In genomic region chr8:92870281-92870680, GRCm38 (mm10) we compare ENCODE assay signal across 18 mouse cellular contexts. TPM values are rescaled to one million over a fixed set of nuclear protein-coding genes. Genes with fewer than 3 reads are reported as not detected.
DNase-seq lines count a peak whose midpoint lies in the region; ATAC-seq and TF ChIP-seq lines count a peak whose summit lies in the region.
"Had no signal": no experiment of that assay in that cellular context is flagged by ENCODE, and none has a peak within 500 bp of the region (broad histone marks: within the 10 kb centered on the region; RNA-seq: fewer than 3 reads in every experiment).

No protein-coding gene starts in this region.

- TF ChIP-seq POLR2A in limb, embryonic 14.5 days (IDR thresholded peaks at IDR 0.05; ENCODE audit: borderline replicate concordance, extremely low read depth, insufficient read depth, insufficient read length) = no peak

- H3K9ac ChIP-seq in heart, embryonic 11.5 days (ENCODE audit: low read depth, low read length) = no peak overlapping the region
- no peak overlapping the region for H3K9ac ChIP-seq in kidney, embryonic 15.5 days
- H3K9ac ChIP-seq in limb, embryonic 14.5 days (ENCODE audit: low read depth, low read length, severe bottlenecking) = no peak overlapping the region
- H3K9ac ChIP-seq: forebrain, embryonic 15.5 days; lung, embryonic 15.5 days had no signal

- 67% methylated on average over 7 of the region's 7 CpGs for WGBS in heart, embryonic 11.5 days (ENCODE audit: insufficient replicate concordance)
- WGBS in kidney, embryonic 15.5 days = 6% methylated on average over 7 of the region's 7 CpGs
- WGBS in limb, embryonic 14.5 days = 10% methylated on average over 7 of the region's 7 CpGs

- no peaks in the 10 kb centered on the region for H3K27me3 ChIP-seq in heart, embryonic 11.5 days (ENCODE audit: control insufficient read depth, insufficient read depth, low read length)
- no peaks in the 10 kb centered on the region for H3K27me3 ChIP-seq in kidney, embryonic 15.5 days
- peaks cover 11% of the 10 kb centered on the region; the same call in 1 of the 2 replicates for H3K27me3 ChIP-seq in limb, embryonic 14.5 days (ENCODE audit: control insufficient read depth, insufficient read depth, low read length)
- H3K27me3 ChIP-seq: forebrain, embryonic 15.5 days; lung, embryonic 15.5 days had no signal

- no peaks in the 10 kb centered on the region for H3K4me1 ChIP-seq in heart, embryonic 11.5 days (ENCODE audit: control insufficient read depth, insufficient read depth, low read length)
- peaks cover 14% of the 10 kb centered on the region for H3K4me1 ChIP-seq in kidney, embryonic 15.5 days
- peaks cover 19% of the 10 kb centered on the region for H3K4me1 ChIP-seq in limb, embryonic 14.5 days (ENCODE audit: control insufficient read depth, insufficient read depth, low read length)
- H3K4me1 ChIP-seq: lung, embryonic 15.5 days had no signal

- peak; percentile 89 for DNase-seq in heart, adult 11 months
- DNase-seq in kidney, postnatal 4 days = no peak
- peak; percentile 39 for DNase-seq in hindlimb bud, embryonic 11.5 days (ENCODE audit: extremely low spot score, low read depth, low spot score)
- peak; percentile 75 for DNase-seq in limb, embryonic 14.5 days (ENCODE audit: low spot score)
- no peak for DNase-seq in left cerebral cortex, postnatal 10 days (ENCODE audit: extremely low spot score in 1 of 2, low spot score in 2 of 2)
- DNase-seq in spleen, adult 12 weeks (ENCODE audit: low spot score) = no peak
- DNase-seq: cerebellum, adult 18-20 months; thymus, postnatal 4 days had no signal

- H3K27ac ChIP-seq in heart, embryonic 11.5 days (ENCODE audit: low read depth, low read length) = no peak overlapping the region
- H3K27ac ChIP-seq in kidney, embryonic 15.5 days = 0 out of 2 replicates have a peak overlapping the region, but pooled peaks have one; percentile 41
- H3K27ac ChIP-seq in limb, embryonic 14.5 days (replicated peaks; ENCODE audit: low read depth, low read length) = no peak overlapping the region
- H3K27ac ChIP-seq: forebrain, embryonic 15.5 days; left cerebral cortex, adult 2 months; lung, embryonic 15.5 days had no signal

- no peak overlapping the region for H3K4me2 ChIP-seq in heart, embryonic 11.5 days
- H3K4me2 ChIP-seq in kidney, embryonic 15.5 days = no peak overlapping the region
- no peak overlapping the region for H3K4me2 ChIP-seq in limb, embryonic 14.5 days (replicated peaks; ENCODE audit: low read depth, low read length, severe bottlenecking)
- H3K4me2 ChIP-seq: forebrain, embryonic 15.5 days; liver, embryonic 11.5 days; lung, embryonic 15.5 days had no signal

- H3K36me3 ChIP-seq in heart, embryonic 11.5 days (ENCODE audit: control insufficient read depth, insufficient read depth, low read length) = no peaks in the 10 kb centered on the region
- no peaks in the 10 kb centered on the region for H3K36me3 ChIP-seq in kidney, embryonic 15.5 days
- no peaks in the 10 kb centered on the region for H3K36me3 ChIP-seq in limb, embryonic 14.5 days (ENCODE audit: control insufficient read depth, insufficient read depth, low read length)
- H3K36me3 ChIP-seq: forebrain, embryonic 15.5 days; G1E; lung, embryonic 15.5 days had no signal

- intact Hi-C loops in left cerebral cortex, postnatal 10 days (cut with DNase I) = no loop called here

- no peaks in the 10 kb centered on the region for H3K9me3 ChIP-seq in heart, embryonic 11.5 days (replicated peaks; ENCODE audit: control insufficient read depth, low read length)
- no peaks in the 10 kb centered on the region for H3K9me3 ChIP-seq in kidney, embryonic 15.5 days (replicated peaks)
- H3K9me3 ChIP-seq in limb, embryonic 14.5 days (ENCODE audit: control insufficient read depth, low read length) = no peaks in the 10 kb centered on the region
- H3K9me3 ChIP-seq: forebrain, embryonic 15.5 days; lung, embryonic 15.5 days had no signal

- no peak overlapping the region for H3K4me3 ChIP-seq in heart, embryonic 11.5 days (ENCODE audit: low read depth, low read length)
- no peak overlapping the region for H3K4me3 ChIP-seq in kidney, embryonic 15.5 days (replicated peaks)
- H3K4me3 ChIP-seq in limb, embryonic 14.5 days (replicated peaks; ENCODE audit: low read length) = no peak overlapping the region
- H3K4me3 ChIP-seq: forebrain, embryonic 15.5 days; left cerebral cortex, adult 2 months; lung, embryonic 15.5 days had no signal

- ATAC-seq in heart, embryonic 11.5 days (replicated peaks; ENCODE audit: insufficient number of reproducible peaks, low FRiP score, low TSS enrichment) = no peak
- no peak for ATAC-seq in kidney, embryonic 15.5 days (replicated peaks; ENCODE audit: low FRiP score)
- peak; percentile 74; the same call in 1 of the 2 replicates for ATAC-seq in limb, embryonic 14.5 days (ENCODE audit: low FRiP score, low read depth)
- ATAC-seq: forebrain, embryonic 15.5 days; intestine, postnatal 0 days had no signal

RNA-seq across cellular contexts. Expression of gene Lpcat2, which starts 15.1 kb away (rescaled TPM):
- polyA plus RNA-seq in heart, embryonic 11.5 days (2014; fragmentation: Nextera tagmentation; extraction: Ambion mirVana) = 2.0 and 2.5 TPM in 2 replicates
- 6.1 and 7.3 TPM in 2 replicates for polyA plus RNA-seq in kidney, embryonic 15.5 days (2015; fragmentation: Nextera tagmentation; extraction: Ambion mirVana)
- 10.6 and 11.2 TPM in 2 replicates for polyA plus RNA-seq in limb, embryonic 14.5 days (2012; rRNA removed)
- 13.7 and 14.7 TPM in 2 replicates for polyA plus RNA-seq in limb, embryonic 14.5 days (2014; fragmentation: Nextera tagmentation; extraction: Ambion mirVana)
- total RNA-seq in left cerebral cortex, postnatal 10 days (2021) = 10 to 100 TPM in 1 of 2 experiments, 1 to 10 TPM in 1; 8.9 to 11.2 TPM
- polyA plus RNA-seq: G1E had no signal

RNA-seq across cellular contexts. Expression of gene Capns2, which starts 30.9 kb away (rescaled TPM):
- 0.23 and 0.47 TPM in 2 replicates for polyA plus RNA-seq in heart, embryonic 11.5 days (2014; fragmentation: Nextera tagmentation; extraction: Ambion mirVana)
- polyA plus RNA-seq in kidney, embryonic 15.5 days (2015; fragmentation: Nextera tagmentation; extraction: Ambion mirVana) = 0.16 and 0.55 TPM in 2 replicates
- 23.8 and 34.3 TPM in 2 replicates for polyA plus RNA-seq in limb, embryonic 14.5 days (2012; rRNA removed)
- 35.8 and 52.5 TPM in 2 replicates for polyA plus RNA-seq in limb, embryonic 14.5 days (2014; fragmentation: Nextera tagmentation; extraction: Ambion mirVana)
- total RNA-seq in left cerebral cortex, postnatal 10 days (2021) = 1 to 10 TPM; 1.1 to 1.7 TPM
- total RNA-seq: G1E; heart, postnatal 25 days had no signal
- polyA plus RNA-seq: G1E had no signal

RNA-seq across cellular contexts. Expression of gene Mmp2, which starts 43.2 kb away (rescaled TPM):
- polyA plus RNA-seq in heart, embryonic 11.5 days (2014; fragmentation: Nextera tagmentation; extraction: Ambion mirVana) = 107 TPM in 2 replicates
- polyA plus RNA-seq in kidney, embryonic 15.5 days (2015; fragmentation: Nextera tagmentation; extraction: Ambion mirVana) = 128 and 137 TPM in 2 replicates
- polyA plus RNA-seq in limb, embryonic 14.5 days (2012; rRNA removed) = 295 and 361 TPM in 2 replicates
- polyA plus RNA-seq in limb, embryonic 14.5 days (2014; fragmentation: Nextera tagmentation; extraction: Ambion mirVana) = 338 and 372 TPM in 2 replicates
- total RNA-seq in left cerebral cortex, postnatal 10 days (2021) = 1 to 10 TPM; 6.1 to 6.6 TPM
- total RNA-seq: monocyte, adult 5-6 weeks had no signal
- polyA plus RNA-seq: G1E had no signal

Comparison
In these comparisons a context has a peak if more than half of its experiments do, and no peak if none do; other contexts are left out.
1. DNase-seq: peak in heart, adult 11 months (single experiment), hindlimb bud, embryonic 11.5 days (single experiment) and limb, embryonic 14.5 days (single experiment); none in kidney, postnatal 4 days (0 of 2), left cerebral cortex, postnatal 10 days (0 of 2) and spleen, adult 12 weeks (single experiment).
2. RNA of gene Capns2, which starts 30.9 kb away (polyA plus RNA-seq): 23.8 to 52.5 TPM in limb, embryonic 14.5 days; 0.23 to 0.47 TPM in heart, embryonic 11.5 days and 0.16 to 0.55 TPM in kidney, embryonic 15.5 days; every median in the first group is over 10 times any median in the second.